ENCODE assay signal across 7 mouse cellular contexts in the genomic region with DNA sequence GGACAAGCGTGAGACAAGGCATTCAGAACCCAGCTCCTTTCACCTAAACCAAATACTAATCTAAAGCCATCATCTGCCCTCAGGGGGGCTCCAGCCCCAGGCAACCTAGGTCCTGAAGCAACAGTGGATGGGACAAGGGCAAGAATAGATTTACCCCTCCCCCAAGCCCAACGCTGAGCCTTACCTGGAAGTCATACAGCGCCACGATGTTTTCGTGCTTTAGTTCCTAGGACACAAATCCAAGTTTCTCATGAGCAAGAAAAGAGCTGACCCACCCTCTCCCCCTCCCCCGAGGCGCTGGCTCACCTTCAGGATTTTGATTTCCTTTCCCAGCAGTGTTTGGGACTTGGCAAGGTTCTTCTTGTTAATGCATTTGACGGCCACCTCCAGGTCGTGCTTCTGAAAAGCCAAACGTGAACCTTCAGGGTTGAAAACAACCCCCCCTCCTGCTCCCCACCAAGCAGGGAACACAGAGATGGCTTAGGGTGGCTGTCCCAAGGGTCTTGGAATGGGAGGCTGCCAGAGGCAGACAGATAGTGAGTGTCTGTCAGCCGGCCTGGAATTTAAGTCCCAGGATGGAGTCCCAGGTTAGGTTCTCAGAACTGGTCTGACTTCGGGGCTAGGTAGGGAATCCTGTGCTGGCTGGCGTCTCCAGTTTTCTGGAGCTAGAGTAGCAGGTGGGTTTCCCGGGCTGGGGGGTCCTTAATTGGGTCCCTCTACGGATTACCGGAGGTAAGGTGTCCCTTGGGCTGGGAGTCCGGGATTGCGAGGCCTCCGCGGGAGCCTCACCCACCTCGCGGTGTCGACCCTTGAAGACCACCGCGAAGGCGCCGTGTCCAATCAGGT. TPM values are rescaled to one million over a fixed set of nuclear protein-coding genes. Genes with fewer than 3 reads are reported as not detected.
DNase-seq lines count a peak whose midpoint lies in the region; ATAC-seq and TF ChIP-seq lines count a peak whose summit lies in the region.

No protein-coding gene starts in this region.

- no peak for TF ChIP-seq CTCF in stomach, postnatal 0 days (IDR thresholded peaks at IDR 0.05; ENCODE audit: low read depth)

- peak overlapping the region; percentile 95 for H3K4me3 ChIP-seq in heart, embryonic 10.5 days
- peak overlapping the region; percentile 86 for H3K4me3 ChIP-seq in kidney, embryonic 14.5 days (ENCODE audit: low read length)
- peak overlapping the region; percentile 93 for H3K4me3 ChIP-seq in stomach, postnatal 0 days (ENCODE audit: low read depth, low read length)

- H3K36me3 ChIP-seq in heart, embryonic 10.5 days, result peaks cover 28% of the 10 kb centered on the region
- peaks cover 12% of the 10 kb centered on the region; the same call in 1 of the 2 replicates for H3K36me3 ChIP-seq in kidney, embryonic 14.5 days (ENCODE audit: control insufficient read depth, insufficient read depth, low read length)
- H3K36me3 ChIP-seq in stomach, postnatal 0 days (ENCODE audit: control insufficient read depth, insufficient read depth, low read length), result no peaks in the 10 kb centered on the region

- peak; percentile 32 for DNase-seq in 3134 (ENCODE audit: extremely low read depth, insufficient read length, low spot score)
- DNase-seq in CD4-positive helper T cell, adult 2 months (ENCODE audit: low read depth, low spot score), result peak; percentile 44
- DNase-seq in cerebellum, postnatal 10 days, result peak; percentile 58 to 66
- DNase-seq in heart, embryonic 10.5 days (ENCODE audit: low spot score), result peak; percentile 78
- peak; percentile 8 for DNase-seq in lung, postnatal 25 days (ENCODE audit: low spot score)
- DNase-seq in stomach, postnatal 0 days (ENCODE audit: low spot score), result peak; percentile 56

- H3K4me1 ChIP-seq in heart, embryonic 10.5 days, result peaks cover 31% of the 10 kb centered on the region
- H3K4me1 ChIP-seq in kidney, embryonic 14.5 days (ENCODE audit: control insufficient read depth, insufficient read depth, low read length), result peaks cover 15% of the 10 kb centered on the region
- peaks cover 2% of the 10 kb centered on the region; the same call in 1 of the 2 replicates for H3K4me1 ChIP-seq in stomach, postnatal 0 days (replicated peaks; ENCODE audit: control insufficient read depth, insufficient read depth)

- H3K4me2 ChIP-seq in kidney, embryonic 14.5 days (replicated peaks; ENCODE audit: low read depth, low read length), result peak overlapping the region; percentile 87
- H3K4me2 ChIP-seq in stomach, postnatal 0 days (replicated peaks; ENCODE audit: low read depth), result peak overlapping the region; percentile 95

- no peak for TF ChIP-seq EP300 in stomach, postnatal 0 days (optimal IDR thresholded peaks at IDR 0.05)

- H3K9me3 ChIP-seq in heart, embryonic 10.5 days, result no peaks in the 10 kb centered on the region
- no peaks in the 10 kb centered on the region for H3K9me3 ChIP-seq in kidney, embryonic 14.5 days (ENCODE audit: control insufficient read depth, low read length)
- no peaks in the 10 kb centered on the region for H3K9me3 ChIP-seq in stomach, postnatal 0 days (ENCODE audit: control insufficient read depth, low read length)

- H3K9ac ChIP-seq in kidney, embryonic 14.5 days (ENCODE audit: low read depth, low read length), result peak overlapping the region; percentile 97
- peak overlapping the region; percentile 99 for H3K9ac ChIP-seq in stomach, postnatal 0 days (ENCODE audit: low read length)

- 4% methylated on average over 27 of the region's 27 CpGs for WGBS in heart, embryonic 10.5 days
- WGBS in kidney, embryonic 14.5 days, result under 1% methylated on average over 27 of the region's 27 CpGs
- WGBS in stomach, postnatal 0 days, result under 1% methylated on average over 27 of the region's 27 CpGs

- H3K27me3 ChIP-seq in heart, embryonic 10.5 days (ENCODE audit: insufficient read depth, poor library complexity, severe bottlenecking), result no peaks in the 10 kb centered on the region
- H3K27me3 ChIP-seq in kidney, embryonic 14.5 days (ENCODE audit: control insufficient read depth, insufficient read depth, low read length), result no peaks in the 10 kb centered on the region
- no peaks in the 10 kb centered on the region for H3K27me3 ChIP-seq in stomach, postnatal 0 days (ENCODE audit: control insufficient read depth, insufficient read depth, low read length)

- H3K27ac ChIP-seq in heart, embryonic 10.5 days, result peak overlapping the region; percentile 95
- peak overlapping the region; percentile 69; the same call in 1 of the 2 replicates for H3K27ac ChIP-seq in kidney, embryonic 14.5 days (ENCODE audit: low read depth, low read length)
- peak overlapping the region; percentile 96 for H3K27ac ChIP-seq in stomach, postnatal 0 days (replicated peaks)

- 0 out of 2 replicates have a peak, but pooled peaks have one; percentile 1 for ATAC-seq in kidney, embryonic 14.5 days (ENCODE audit: low FRiP score, low TSS enrichment)
- no peak for ATAC-seq in stomach, postnatal 0 days (ENCODE audit: low FRiP score, low TSS enrichment)

RNA-seq across cellular contexts. Expression of a gene that starts 0.9 kb away (rescaled TPM):
- 12.8 and 17.0 TPM in 2 replicates for polyA plus RNA-seq in heart, embryonic 10.5 days (2016; fragmentation: Nextera tagmentation; extraction: Ambion mirVana)
- 33.6 and 34.6 TPM in 2 replicates for polyA plus RNA-seq in kidney, embryonic 14.5 days (2014; fragmentation: Nextera tagmentation; extraction: Ambion mirVana)
- 6.5 and 7.1 TPM in 2 replicates for polyA plus RNA-seq in stomach, postnatal 0 days (2015; fragmentation: Nextera tagmentation; extraction: Ambion mirVana)

RNA-seq across cellular contexts. Expression of a gene that starts 28.6 kb away (rescaled TPM):
- 46.6 and 49.8 TPM in 2 replicates for polyA plus RNA-seq in heart, embryonic 10.5 days (2016; fragmentation: Nextera tagmentation; extraction: Ambion mirVana)
- 24.5 and 25.2 TPM in 2 replicates for polyA plus RNA-seq in kidney, embryonic 14.5 days (2014; fragmentation: Nextera tagmentation; extraction: Ambion mirVana)
- polyA plus RNA-seq in stomach, postnatal 0 days (2015; fragmentation: Nextera tagmentation; extraction: Ambion mirVana), result 24.3 and 24.4 TPM in 2 replicates

RNA-seq across cellular contexts. Expression of a gene that starts 30.5 kb away (rescaled TPM):
- polyA plus RNA-seq in heart, embryonic 10.5 days (2016; fragmentation: Nextera tagmentation; extraction: Ambion mirVana), result 22.2 and 27.4 TPM in 2 replicates
- 31.0 and 31.3 TPM in 2 replicates for polyA plus RNA-seq in kidney, embryonic 14.5 days (2014; fragmentation: Nextera tagmentation; extraction: Ambion mirVana)
- 21.6 and 23.2 TPM in 2 replicates for polyA plus RNA-seq in stomach, postnatal 0 days (2015; fragmentation: Nextera tagmentation; extraction: Ambion mirVana)

RNA-seq across cellular contexts. Expression of a gene that starts 30.7 kb away (rescaled TPM):
- 28.1 and 28.8 TPM in 2 replicates for polyA plus RNA-seq in heart, embryonic 10.5 days (2016; fragmentation: Nextera tagmentation; extraction: Ambion mirVana)
- 36.2 and 37.5 TPM in 2 replicates for polyA plus RNA-seq in kidney, embryonic 14.5 days (2014; fragmentation: Nextera tagmentation; extraction: Ambion mirVana)
- polyA plus RNA-seq in stomach, postnatal 0 days (2015; fragmentation: Nextera tagmentation; extraction: Ambion mirVana), result 10.6 and 10.9 TPM in 2 replicates

RNA-seq across cellular contexts. Expression of a gene that starts 38.5 kb away (rescaled TPM):
- polyA plus RNA-seq in heart, embryonic 10.5 days (2016; fragmentation: Nextera tagmentation; extraction: Ambion mirVana), result 41.3 and 46.9 TPM in 2 replicates
- 30.7 and 56.3 TPM in 2 replicates for polyA plus RNA-seq in kidney, embryonic 14.5 days (2014; fragmentation: Nextera tagmentation; extraction: Ambion mirVana)
- 11.4 and 12.2 TPM in 2 replicates for polyA plus RNA-seq in stomach, postnatal 0 days (2015; fragmentation: Nextera tagmentation; extraction: Ambion mirVana)

Comparison
In these comparisons a context has a peak if more than half of its experiments do, and no peak if none do; other contexts are left out.
1. DNase-seq: peak in every context shown above with its lines; median percentile 78 in heart, embryonic 10.5 days; 62 in cerebellum, postnatal 10 days; 56 in stomach, postnatal 0 days; 44 in CD4-positive helper T cell, adult 2 months; 32 in 3134; 8 in lung, postnatal 25 days.